Mouse (Mus musculus) heart, embryonic 13.5 days (tissue): ENCODE results near the gene Rec114. TPM values are rescaled to one million over a fixed set of nuclear protein-coding genes. Genes with fewer than 3 reads are reported as not detected.

ENCODE experiments used
- ATAC-seq: fragments of 200-750 bp; cut with Nextera tagmentation; 2 replicates; pipeline ENCODE4 v1.8.0; 2017; ENCODE audit warnings: moderate TSS enrichment; ENCODE audit not compliant: insufficient number of reproducible peaks, low FRiP score, low TSS enrichment; ENCODE audit errors: extremely low read depth
- H3K27ac ChIP-seq: fragments of 300-500 bp; sonication (generic); replicated peaks from 2 replicates; pipeline ENCODE4 v1.5.1; 2015; ENCODE audit warnings: moderate library complexity, mild to moderate bottlenecking, inconsistent platforms
- H3K27me3 ChIP-seq: fragments of 300-500 bp; sonication (generic); replicated peaks from 2 replicates; pipeline ENCODE4 v1.6.1; 2015; ENCODE audit warnings: mild to moderate bottlenecking, inconsistent platforms
- H3K36me3 ChIP-seq: fragments of 300-500 bp; sonication (generic); 2 replicates; pipeline ENCODE4 v1.6.1; 2015; ENCODE audit warnings: mild to moderate bottlenecking, inconsistent platforms
- H3K4me1 ChIP-seq: fragments of 300-500 bp; sonication (generic); 2 replicates; pipeline ENCODE4 v1.6.1; 2015; ENCODE audit warnings: inconsistent platforms
- H3K4me2 ChIP-seq: fragments of 300-500 bp; sonication (generic); 2 replicates; pipeline ENCODE4 v1.6.1; 2015; ENCODE audit warnings: inconsistent platforms, mild to moderate bottlenecking, moderate library complexity
- H3K4me3 ChIP-seq: fragments of 300-500 bp; sonication (generic); 2 replicates; pipeline ENCODE4 v1.5.1; 2015; ENCODE audit warnings: moderate library complexity, mild to moderate bottlenecking, inconsistent platforms
- H3K9ac ChIP-seq: fragments of 300-500 bp; sonication (generic); 2 replicates; pipeline ENCODE4 v1.6.1; 2015; ENCODE audit warnings: inconsistent platforms, mild to moderate bottlenecking, moderate library complexity
- H3K9me3 ChIP-seq: fragments of 300-500 bp; sonication (generic); 2 replicates; pipeline ENCODE4 v1.6.1; 2016; ENCODE audit warnings: inconsistent platforms
- WGBS: fragments of 180-500 bp; shearing (Covaris S2); methylation state at CpG from one replicate; pipeline ENCODE4 v1.1.7; 2015; ENCODE audit warnings: mixed read lengths; 5-methylcytosine and 5-hydroxymethylcytosine counted together
- polyA plus RNA-seq: library from polyadenylated mRNA; unstranded; fragments of >200 nt; fragmentation: Nextera tagmentation; extraction: Ambion mirVana; gene quantifications from 2 replicates; pipeline ENCODE4 v1.2.1, GENCODE M21; 2015

The Rec114 gene
- polyA plus RNA-seq, 1 experiment from 2014 or later = 9.9 TPM

- no peak overlapping the region for H3K4me3 ChIP-seq
- ATAC-seq = no peak
- no peaks in the 10 kb centered on the region for H3K9me3 ChIP-seq
- no peak overlapping the region for H3K4me2 ChIP-seq
- H3K36me3 ChIP-seq = no peaks in the 10 kb centered on the region
- H3K4me1 ChIP-seq = peaks cover 49% of the 10 kb centered on the region
- no peaks in the 10 kb centered on the region for H3K27me3 ChIP-seq
- H3K9ac ChIP-seq = no peak overlapping the region
- 85% methylated on average over 1 of the region's 1 CpGs for WGBS
- no peak overlapping the region for H3K27ac ChIP-seq
These were observed 9.8 kb upstream of the Rec114 start for GRCm38 (mm10) chr9:58753606-58754005.

- no peaks in the 10 kb centered on the region for H3K36me3 ChIP-seq
- peaks cover 41% of the 10 kb centered on the region for H3K4me1 ChIP-seq
- H3K27ac ChIP-seq = no peak overlapping the region
- WGBS = 51% methylated on average over 4 of the region's 4 CpGs
- no peak overlapping the region for H3K4me3 ChIP-seq
- no peaks in the 10 kb centered on the region for H3K9me3 ChIP-seq
- H3K4me2 ChIP-seq = no peak overlapping the region
- no peak for ATAC-seq
- H3K9ac ChIP-seq = no peak overlapping the region
- H3K27me3 ChIP-seq = no peaks in the 10 kb centered on the region
These were observed 4.4 kb upstream of the Rec114 start for GRCm38 (mm10) chr9:58748142-58748541.

GRCm38 (mm10) chr9:58747328-58747755 lies 3.6 kb upstream of the Rec114 start:
- no peaks in the 10 kb centered on the region for H3K27me3 ChIP-seq
- no peaks in the 10 kb centered on the region for H3K36me3 ChIP-seq
- WGBS = 73% methylated on average over 6 of the region's 6 CpGs
- ATAC-seq = no peak
- H3K4me3 ChIP-seq = no peak overlapping the region
- peaks cover 35% of the 10 kb centered on the region for H3K4me1 ChIP-seq
- no peak overlapping the region for H3K27ac ChIP-seq
- H3K9ac ChIP-seq = no peak overlapping the region
- no peaks in the 10 kb centered on the region for H3K9me3 ChIP-seq
- no peak overlapping the region for H3K4me2 ChIP-seq

- no peaks in the 10 kb centered on the region for H3K36me3 ChIP-seq
- H3K4me2 ChIP-seq = no peak overlapping the region
- no peaks in the 10 kb centered on the region for H3K27me3 ChIP-seq
- H3K9me3 ChIP-seq = no peaks in the 10 kb centered on the region
- no peak for ATAC-seq
- H3K4me3 ChIP-seq = no peak overlapping the region
- H3K4me1 ChIP-seq = peaks cover 8% of the 10 kb centered on the region
- no peak overlapping the region for H3K9ac ChIP-seq
- whole genome bisulfite sequencing = 89% methylated on average over 2 of the region's 2 CpGs
- no peak overlapping the region for H3K27ac ChIP-seq
These were observed 1.1 kb downstream of the Rec114 start for GRCm38 (mm10) chr9:58742692-58743091.

GRCm38 (mm10) chr9:58741369-58741768 lies 2.4 kb downstream of the Rec114 start:
- Histone ChIP-seq H3K27me3 (no peaks in the 10 kb centered on the region), H3K4me3 (no peak overlapping the region), H3K4me2 (no peak overlapping the region), H3K27ac (no peak overlapping the region), H3K36me3 (no peaks in the 10 kb centered on the region), H3K9me3 (no peaks in the 10 kb centered on the region), H3K4me1 (peaks cover 8% of the 10 kb centered on the region), H3K9ac (no peak overlapping the region)
- no peak for ATAC-seq
- WGBS = 79% methylated on average over 20 of the region's 20 CpGs

GRCm38 (mm10) chr9:58739791-58740190 lies 4.0 kb downstream of the Rec114 start:
- Histone ChIP-seq H3K27me3 (no peaks in the 10 kb centered on the region), H3K27ac (no peak overlapping the region), H3K9ac (no peak overlapping the region), H3K36me3 (no peaks in the 10 kb centered on the region), H3K4me3 (no peak overlapping the region), H3K4me1 (peaks cover 8% of the 10 kb centered on the region), H3K4me2 (no peak overlapping the region), H3K9me3 (no peaks in the 10 kb centered on the region)
- WGBS = 29% methylated on average over 9 of the region's 9 CpGs
- no peak for ATAC-seq

- ATAC-seq = no peak
- no peaks in the 10 kb centered on the region for H3K36me3 ChIP-seq
- peaks cover 14% of the 10 kb centered on the region; the same call in 1 of the 2 replicates for H3K4me1 ChIP-seq
- no peak overlapping the region for H3K9ac ChIP-seq
- H3K27me3 ChIP-seq = no peaks in the 10 kb centered on the region
- H3K4me3 ChIP-seq = no peak overlapping the region
- no peak overlapping the region for H3K4me2 ChIP-seq
- H3K27ac ChIP-seq = no peak overlapping the region
- 76% methylated on average over 11 of the region's 11 CpGs for WGBS
- no peaks in the 10 kb centered on the region for H3K9me3 ChIP-seq
These were observed 20.6 kb downstream of the Rec114 start for GRCm38 (mm10) chr9:58723165-58723564.

- H3K4me3 ChIP-seq = no peak overlapping the region
- H3K27me3 ChIP-seq = no peaks in the 10 kb centered on the region
- H3K4me1 ChIP-seq = peaks cover 14% of the 10 kb centered on the region; the same call in 1 of the 2 replicates
- no peak overlapping the region for H3K4me2 ChIP-seq
- no peaks in the 10 kb centered on the region for H3K36me3 ChIP-seq
- no peak overlapping the region for H3K9ac ChIP-seq
- H3K9me3 ChIP-seq = no peaks in the 10 kb centered on the region
- 76% methylated on average over 5 of the region's 5 CpGs for WGBS
- no peak for ATAC-seq
- no peak overlapping the region for H3K27ac ChIP-seq
These were observed 21.6 kb downstream of the Rec114 start for GRCm38 (mm10) chr9:58722151-58722550.

- H3K9ac ChIP-seq = no peak overlapping the region
- H3K27ac ChIP-seq = no peak overlapping the region
- H3K4me2 ChIP-seq = no peak overlapping the region
- no peaks in the 10 kb centered on the region for H3K27me3 ChIP-seq
- no peak overlapping the region for H3K4me3 ChIP-seq
- peaks cover 14% of the 10 kb centered on the region; the same call in 1 of the 2 replicates for H3K4me1 ChIP-seq
- no peaks in the 10 kb centered on the region for H3K36me3 ChIP-seq
- 57% methylated on average over 7 of the region's 7 CpGs for WGBS
- no peaks in the 10 kb centered on the region for H3K9me3 ChIP-seq
- no peak for ATAC-seq
These were observed 22.7 kb downstream of the Rec114 start for GRCm38 (mm10) chr9:58721021-58721420.

GRCm38 (mm10) chr9:58720167-58720566 lies 23.6 kb downstream of the Rec114 start:
- Histone ChIP-seq H3K27me3 (no peaks in the 10 kb centered on the region), H3K9me3 (no peaks in the 10 kb centered on the region), H3K4me1 (peaks cover 14% of the 10 kb centered on the region; the same call in 1 of the 2 replicates), H3K9ac (no peak overlapping the region), H3K4me3 (no peak overlapping the region), H3K36me3 (no peaks in the 10 kb centered on the region), H3K27ac (no peak overlapping the region), H3K4me2 (no peak overlapping the region)
- WGBS = 69% methylated on average over 4 of the region's 4 CpGs
- no peak for ATAC-seq

- Histone ChIP-seq H3K4me3 (no peak overlapping the region), H3K27ac (no peak overlapping the region), H3K4me1 (peaks cover 14% of the 10 kb centered on the region; the same call in 1 of the 2 replicates), H3K9ac (no peak overlapping the region), H3K36me3 (no peaks in the 10 kb centered on the region), H3K9me3 (no peaks in the 10 kb centered on the region), H3K4me2 (no peak overlapping the region), H3K27me3 (no peaks in the 10 kb centered on the region)
- 52% methylated on average over 5 of the region's 5 CpGs for WGBS
- no peak for ATAC-seq
These were observed 24.3 kb downstream of the Rec114 start for GRCm38 (mm10) chr9:58719471-58719870.

GRCm38 (mm10) chr9:58718964-58719363 lies 24.8 kb downstream of the Rec114 start:
- H3K9ac ChIP-seq = no peak overlapping the region
- H3K4me3 ChIP-seq = no peak overlapping the region
- peaks cover 14% of the 10 kb centered on the region; the same call in 1 of the 2 replicates for H3K4me1 ChIP-seq
- H3K27ac ChIP-seq = no peak overlapping the region
- no peak overlapping the region for H3K4me2 ChIP-seq
- WGBS = 38% methylated on average over 3 of the region's 3 CpGs
- no peaks in the 10 kb centered on the region for H3K36me3 ChIP-seq
- H3K27me3 ChIP-seq = no peaks in the 10 kb centered on the region
- no peaks in the 10 kb centered on the region for H3K9me3 ChIP-seq
- no peak for ATAC-seq
